Mouse (Mus musculus) 3134 (cell line): ENCODE measurements around the gene Ptpra.
"Not testable (repeated sequence)": the region's sequence is repeated elsewhere in the genome, so short reads cannot be mapped to it uniquely, and the experiment has no call there.

Source experiments
- DNase-seq: peaks from one replicate; pipeline ENCODE4 v3.0.0-alpha.2; 2011; ENCODE audit warnings: low spot score; ENCODE audit not compliant: insufficient read length; ENCODE audit errors: extremely low read depth

Gene Ptpra

GRCm38 (mm10) chr2:130540266-130540665 is 90.2 kb downstream of the Ptpra start:
- DNase-seq, result no peak

DNA sequence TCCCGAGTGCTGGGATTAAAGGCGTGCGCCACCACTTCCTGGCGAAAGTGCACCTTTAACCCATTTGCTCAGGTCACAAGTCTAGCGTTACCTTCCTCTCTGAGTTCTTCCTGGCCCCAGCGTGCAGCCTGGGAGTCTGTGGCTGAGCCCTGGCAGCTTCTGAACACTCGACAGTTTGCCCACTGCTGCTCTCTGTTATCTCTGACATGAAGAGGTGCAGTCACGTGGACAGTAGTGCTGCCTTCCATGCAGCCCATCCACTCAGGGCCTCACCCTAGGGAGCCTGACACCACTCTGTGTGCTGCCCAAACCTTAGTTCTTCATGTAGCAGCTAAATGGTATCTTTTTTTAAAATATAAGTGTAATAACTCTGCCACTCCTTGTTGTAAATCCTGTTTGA is 96.9 kb downstream of the Ptpra start:
- DNase-seq, result no peak

DNA sequence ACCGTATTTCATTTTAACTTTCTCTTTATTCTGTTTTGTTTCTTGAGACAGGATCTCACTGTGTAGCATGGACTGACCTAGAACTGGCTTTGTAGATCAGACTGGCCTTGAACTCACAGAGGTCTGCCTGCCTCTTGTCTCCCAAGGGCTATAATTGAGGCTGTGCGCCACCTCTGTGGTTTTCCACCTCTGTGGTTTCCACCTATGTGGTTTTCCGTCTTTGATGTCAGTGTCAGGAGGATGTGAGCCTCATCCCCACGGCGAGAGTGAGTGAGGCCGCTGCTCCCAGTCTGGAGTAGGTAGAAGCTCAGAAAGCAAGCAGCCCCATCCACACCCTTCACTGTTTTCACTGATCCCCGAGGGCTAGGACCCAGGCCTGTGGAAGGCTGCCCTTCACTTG is 104.8 kb downstream of the Ptpra start:
- DNase-seq, result no peak

- no peak for DNase-seq
Observed at GRCm38 (mm10) chr2:130556292-130556691, 106.2 kb downstream of the Ptpra start.

DNA sequence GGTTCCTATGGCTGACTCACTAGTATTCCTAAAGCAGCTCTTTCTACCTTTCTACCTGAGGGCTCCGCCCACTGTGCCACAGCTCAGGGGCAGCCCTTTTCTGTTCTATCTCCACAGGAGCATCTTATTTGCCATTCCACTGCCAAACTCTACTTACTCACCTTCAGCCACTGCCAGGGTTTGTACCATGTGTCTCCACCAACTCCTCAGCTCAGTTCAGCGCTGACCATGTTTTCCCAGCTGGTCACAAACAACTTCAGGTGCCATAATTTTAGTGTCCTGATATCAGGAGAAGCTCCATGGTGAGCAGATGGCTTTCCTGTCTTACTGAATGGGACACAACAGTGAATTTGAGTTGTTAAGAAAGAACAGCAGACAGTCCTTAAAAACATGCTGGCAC is 107.4 kb downstream of the Ptpra start:
- DNase-seq, result no peak

GRCm38 (mm10) chr2:130558015-130558414 is 107.9 kb downstream of the Ptpra start:
- peak; percentile 46 for DNase-seq

GRCm38 (mm10) chr2:130563212-130564055 is 113.4 kb downstream of the Ptpra start, which contains the start of gene Mrps26:
Mrps26 (plus strand) TSS chr2:130563742.
- DNase-seq, result peak; percentile 95

GRCm38 (mm10) chr2:130564063-130564462 is 114.0 kb downstream of the Ptpra start:
- DNase-seq, result no peak

DNA sequence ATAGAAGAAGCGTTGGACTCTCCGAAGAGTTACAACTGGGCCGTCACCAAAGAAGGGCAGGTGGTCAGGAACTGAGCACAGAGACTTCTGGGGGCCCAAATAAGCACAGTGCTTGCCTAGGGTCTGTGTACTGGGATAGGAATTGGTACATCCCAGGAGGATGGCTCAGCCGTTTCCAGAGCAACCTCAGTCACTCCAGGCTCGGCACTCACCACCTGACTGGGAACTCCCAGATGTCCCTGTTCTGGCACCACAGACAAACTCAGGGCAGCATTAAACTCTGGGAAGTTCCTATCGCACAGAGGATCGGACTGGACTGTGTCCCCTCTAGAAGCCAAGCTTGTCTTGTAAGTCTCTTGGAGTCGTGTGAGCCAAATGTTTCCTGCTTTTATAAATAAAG is 114.9 kb downstream of the Ptpra start:
- DNase-seq, result no peak

- DNase-seq, result no peak
Observed at GRCm38 (mm10) chr2:130568921-130569320, 118.8 kb downstream of the Ptpra start.

GRCm38 (mm10) chr2:130569926-130570325 is 119.8 kb downstream of the Ptpra start:
- DNase-seq, result no peak

DNA sequence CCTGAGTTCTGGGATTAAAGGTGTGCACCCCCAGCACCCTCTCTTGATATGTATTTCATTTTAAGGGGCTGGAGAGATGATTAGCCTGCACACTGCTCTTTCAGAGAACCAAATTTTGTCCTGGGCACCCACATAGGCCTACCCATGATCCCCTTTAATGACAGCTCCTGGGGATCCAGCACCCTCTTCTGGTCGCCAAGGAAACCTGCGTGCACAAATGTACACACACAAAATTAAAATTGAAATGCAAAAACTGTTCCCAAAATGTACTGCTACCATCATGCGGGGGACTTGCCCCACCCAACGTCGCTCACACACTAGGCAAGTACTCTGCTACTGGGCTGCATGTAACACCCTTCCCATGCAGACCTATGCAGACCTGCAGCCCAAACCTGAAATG is 124.9 kb downstream of the Ptpra start:
- DNase-seq, result no peak

DNA sequence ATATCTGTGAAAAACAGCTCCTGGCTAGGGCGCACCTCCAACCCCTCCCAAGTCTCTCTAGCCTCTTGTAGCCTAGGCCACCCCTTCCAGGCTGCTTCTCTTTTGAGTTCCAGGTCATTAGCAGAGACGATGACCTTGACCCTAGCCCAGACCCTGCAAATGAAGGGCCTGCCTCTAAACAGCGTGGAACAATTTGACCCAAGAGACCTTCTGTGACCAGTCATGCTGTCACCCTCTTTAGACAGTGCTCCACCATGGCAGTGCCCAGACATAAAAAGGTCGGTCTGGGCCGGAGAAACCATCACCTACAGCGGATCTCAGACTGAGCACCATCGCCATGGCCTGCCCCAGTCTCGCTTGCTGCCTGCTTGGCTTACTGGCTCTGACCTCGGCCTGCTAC is 125.8 kb downstream of the Ptpra start, which contains the start of gene Oxt:
TSS of gene Oxt (plus strand) at position 301 of the 400 bp plus-strand sequence.
- DNase-seq, result no peak

DNA sequence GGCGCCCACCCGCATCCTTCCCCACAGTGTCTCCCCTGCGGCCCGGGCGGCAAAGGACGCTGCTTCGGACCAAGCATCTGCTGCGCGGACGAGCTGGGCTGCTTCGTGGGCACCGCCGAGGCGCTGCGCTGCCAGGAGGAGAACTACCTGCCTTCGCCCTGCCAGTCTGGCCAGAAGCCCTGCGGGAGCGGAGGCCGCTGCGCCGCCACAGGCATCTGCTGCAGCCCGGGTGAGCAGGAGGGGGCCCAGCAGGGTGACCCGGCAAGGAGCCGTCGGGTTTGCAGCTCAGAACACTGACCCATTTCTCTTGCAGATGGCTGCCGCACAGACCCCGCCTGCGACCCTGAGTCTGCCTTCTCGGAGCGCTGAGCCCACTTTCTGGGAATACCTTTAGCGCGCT is 126.5 kb downstream of the Ptpra start:
- not testable (repeated sequence) for DNase-seq

DNA sequence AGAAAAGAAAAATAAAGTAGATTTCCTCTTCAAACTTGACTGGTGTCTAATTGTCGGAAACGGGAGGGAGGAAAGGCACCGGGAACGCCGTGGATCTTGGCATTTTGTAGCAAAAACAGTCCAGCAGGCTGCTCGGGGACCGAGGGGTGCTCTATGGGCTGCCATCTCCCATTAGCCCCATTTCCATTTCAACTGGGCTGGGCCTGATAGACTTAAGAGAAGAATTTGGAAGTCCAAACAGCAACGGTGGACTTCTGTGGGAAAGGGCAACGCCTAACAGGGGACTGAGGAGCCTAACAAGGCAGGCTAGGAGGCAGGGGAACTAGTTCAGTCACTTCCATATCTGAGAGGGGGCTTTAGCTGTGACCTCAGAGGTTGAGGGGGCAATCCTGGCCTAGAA is 126.9 kb downstream of the Ptpra start:
- DNase-seq, result no peak

- peak; percentile 69 for DNase-seq
Observed at GRCm38 (mm10) chr2:130577632-130578031, 127.6 kb downstream of the Ptpra start.

DNA sequence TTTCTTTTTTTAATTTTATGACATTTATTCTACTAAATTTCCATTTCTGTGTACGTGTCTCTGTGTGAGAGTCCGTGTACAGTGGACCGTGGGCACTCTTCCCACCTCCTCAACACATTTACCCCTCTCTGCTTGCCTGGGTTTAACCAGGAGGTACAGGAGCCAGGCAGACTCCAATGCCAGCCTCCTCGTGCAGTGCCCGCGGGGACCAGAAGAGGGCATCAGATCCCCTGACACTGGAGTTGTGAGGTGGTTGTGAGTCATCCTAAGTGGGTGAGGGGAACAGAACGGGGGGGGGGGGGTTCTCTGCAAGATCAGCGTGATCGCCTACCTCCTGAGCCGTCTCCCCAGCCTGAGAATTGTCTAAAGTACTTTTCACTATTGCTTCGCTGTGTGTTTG is 128.1 kb downstream of the Ptpra start:
- DNase-seq, result peak; percentile 75

GRCm38 (mm10) chr2:130579791-130580190 is 129.7 kb downstream of the Ptpra start:
- no peak for DNase-seq

DNA sequence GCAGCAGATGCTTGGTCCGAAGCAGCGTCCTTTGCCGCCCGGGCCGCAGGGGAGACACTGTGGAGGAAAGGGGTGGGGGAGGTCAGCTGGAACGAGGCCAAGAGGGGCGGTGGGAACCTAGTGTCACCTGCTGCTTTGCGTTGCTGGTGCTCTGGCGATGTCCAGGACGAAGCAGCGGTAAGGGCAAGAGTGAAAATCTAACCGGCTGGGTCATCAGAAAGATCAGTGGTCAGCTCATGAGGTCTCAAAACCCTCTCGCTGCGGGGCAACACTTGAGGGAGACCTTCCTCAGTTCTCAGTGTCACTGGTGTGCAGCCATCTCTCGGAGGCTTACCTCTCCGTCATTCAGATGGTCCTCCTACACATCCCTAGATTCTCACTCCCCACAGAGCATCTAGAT is 131.1 kb downstream of the Ptpra start:
- DNase-seq, result no peak

GRCm38 (mm10) chr2:130582552-130582951 is 132.5 kb downstream of the Ptpra start, which contains the start of gene Avp:
Avp (minus strand) TSS chr2:130582554.
- DNase-seq, result no peak

DNA sequence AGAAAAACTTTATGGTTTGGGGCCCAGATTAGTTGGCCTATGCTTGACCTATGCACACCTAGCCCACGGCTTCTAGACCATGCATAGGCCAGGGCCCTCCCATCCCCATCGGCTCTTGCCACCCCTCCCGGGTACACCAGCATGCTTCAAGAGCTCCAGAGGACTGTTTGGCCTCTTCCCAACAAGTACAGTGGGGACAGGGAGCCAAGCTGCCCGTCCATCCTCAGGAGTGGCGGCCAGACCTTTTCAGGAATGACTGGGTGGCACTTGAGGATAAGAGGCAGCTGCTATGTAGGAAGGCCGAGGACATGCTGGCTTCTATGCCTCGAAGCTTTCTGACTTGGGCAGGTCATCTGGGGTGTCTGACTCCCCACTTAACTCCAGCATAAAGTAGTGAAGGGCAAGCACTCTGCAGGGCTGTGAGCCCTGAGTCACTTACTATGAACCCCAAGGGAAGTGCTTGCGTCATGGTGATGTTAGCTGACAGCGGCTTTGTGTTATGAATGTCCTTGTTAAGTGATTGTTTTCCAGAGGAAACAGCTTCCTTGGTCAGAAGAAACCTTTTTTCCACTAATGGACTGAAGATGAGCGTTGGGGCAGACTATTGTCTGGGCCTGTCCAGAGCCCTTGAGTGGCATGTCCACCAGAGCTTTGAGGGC is 134.0 kb downstream of the Ptpra start:
- peak; percentile 41 for DNase-seq

- DNase-seq, result no peak
Observed at GRCm38 (mm10) chr2:130586016-130586415, 135.9 kb downstream of the Ptpra start.
